Mouse (Mus musculus) cerebellum, adult 8-10 months (tissue): ENCODE results near the gene St6galnac3.
A peak's percentile ranks its signal among the peaks of the same experiment; 100 is the strongest.

Source experiments
- DNase-seq: peaks from one replicate; pipeline ENCODE4 v3.0.0; 2022

St6galnac3 gene

GRCm38 (mm10) chr3:153684909-153685308, 40.1 kb downstream of the St6galnac3 start:
- DNase-seq = no peak

- DNase-seq = peak; percentile 37
Observed at GRCm38 (mm10) chr3:153682303-153682702, 42.7 kb downstream of the St6galnac3 start.

GRCm38 (mm10) chr3:153681720-153682119, 43.3 kb downstream of the St6galnac3 start:
- DNase-seq = no peak

- DNase-seq = no peak
Observed at GRCm38 (mm10) chr3:153675832-153676231, 49.1 kb downstream of the St6galnac3 start.

- DNase-seq = no peak
Observed at GRCm38 (mm10) chr3:153675073-153675472, 49.9 kb downstream of the St6galnac3 start.

- DNase-seq = no peak
Observed at GRCm38 (mm10) chr3:153674359-153674758, 50.6 kb downstream of the St6galnac3 start.

- no peak for DNase-seq
Observed at GRCm38 (mm10) chr3:153673451-153673850, 51.5 kb downstream of the St6galnac3 start.

- DNase-seq = no peak
Observed at GRCm38 (mm10) chr3:153670953-153671674, 53.9 kb downstream of the St6galnac3 start.

GRCm38 (mm10) chr3:153669737-153670435, 55.1 kb downstream of the St6galnac3 start:
- no peak for DNase-seq

- no peak for DNase-seq
Observed at GRCm38 (mm10) chr3:153669329-153669728, 55.6 kb downstream of the St6galnac3 start.

GRCm38 (mm10) chr3:153668447-153669290, 56.3 kb downstream of the St6galnac3 start:
- no peak for DNase-seq

GRCm38 (mm10) chr3:153664696-153665095, 60.3 kb downstream of the St6galnac3 start:
- DNase-seq = no peak

GRCm38 (mm10) chr3:153663841-153664427, 61.0 kb downstream of the St6galnac3 start:
- DNase-seq = no peak

- DNase-seq = no peak
Observed at GRCm38 (mm10) chr3:153662796-153663195, 62.2 kb downstream of the St6galnac3 start.

- peak; percentile 89 for DNase-seq
Observed at GRCm38 (mm10) chr3:153661927-153662326, 63.0 kb downstream of the St6galnac3 start.

GRCm38 (mm10) chr3:153659575-153660168, 65.3 kb downstream of the St6galnac3 start:
- DNase-seq = no peak

GRCm38 (mm10) chr3:153658051-153658777, 66.8 kb downstream of the St6galnac3 start:
- peak; percentile 51 for DNase-seq

- peak; percentile 57 for DNase-seq
Observed at GRCm38 (mm10) chr3:153655071-153655470, 69.9 kb downstream of the St6galnac3 start.

- no peak for DNase-seq
Observed at GRCm38 (mm10) chr3:153652850-153653249, 72.1 kb downstream of the St6galnac3 start.

- DNase-seq = no peak
Observed at GRCm38 (mm10) chr3:153648713-153649112, 76.3 kb downstream of the St6galnac3 start.

- DNase-seq = no peak
Observed at GRCm38 (mm10) chr3:153645803-153646202, 79.2 kb downstream of the St6galnac3 start.
